Mouse (Mus musculus): ENCODE results near the gene Bub1.

Bub1 gene

GRCm38 (mm10) chr2:127831401-127832102 is at the start of gene Bub1:
Gene Bub1, minus strand, starts transcription at chr2:127831865.
- DNase-seq (ENCODE audit: low spot score): peak; percentile 91

- no peak for DNase-seq (ENCODE audit: low spot score)
Measured at GRCm38 (mm10) chr2:127881063-127881462, 49.4 kb upstream of the Bub1 start.

- DNase-seq (ENCODE audit: low spot score): no peak
Measured at GRCm38 (mm10) chr2:127864381-127864780, 32.7 kb upstream of the Bub1 start.

GRCm38 (mm10) chr2:127854332-127854991 is 22.8 kb upstream of the Bub1 start:
- DNase-seq (ENCODE audit: low spot score): no peak

- DNase-seq (ENCODE audit: low spot score): no peak
Measured at GRCm38 (mm10) chr2:127850371-127850770, 18.7 kb upstream of the Bub1 start.

- DNase-seq (ENCODE audit: low spot score): no peak
Measured at GRCm38 (mm10) chr2:127846571-127846970, 14.9 kb upstream of the Bub1 start.

- no peak for DNase-seq (ENCODE audit: low spot score)
Measured at GRCm38 (mm10) chr2:127846008-127846407, 14.3 kb upstream of the Bub1 start.

DNA sequence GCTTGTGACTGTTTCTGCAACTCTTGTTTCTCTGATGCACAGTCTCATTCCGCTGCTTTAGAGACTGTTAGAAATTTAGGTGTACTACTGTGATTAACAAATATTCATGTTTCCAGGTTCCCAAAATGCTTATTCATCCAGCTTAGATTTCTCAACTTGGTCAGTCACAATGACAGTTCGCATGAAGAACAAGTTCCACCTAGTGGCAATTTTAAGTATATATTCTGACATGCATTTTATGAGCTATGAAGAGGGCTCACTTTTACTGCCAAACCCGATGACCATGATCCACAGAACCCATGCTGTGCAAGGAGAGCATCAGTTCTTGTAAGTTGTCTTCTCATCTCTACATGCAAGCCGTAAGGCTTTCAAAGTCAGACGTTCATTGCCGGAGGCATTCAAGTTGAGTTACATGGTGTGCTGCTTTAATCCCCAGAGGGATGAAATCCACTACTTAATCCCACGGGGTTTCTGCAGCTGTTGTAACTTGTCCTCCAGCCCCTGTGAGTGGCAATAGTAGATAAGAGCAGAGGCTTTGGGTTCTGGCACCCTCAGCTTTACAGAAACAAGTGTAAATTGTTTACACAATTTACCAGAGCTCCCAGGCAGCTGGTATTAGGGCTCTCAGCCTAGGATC is 13.8 kb upstream of the Bub1 start:
- no peak for DNase-seq (ENCODE audit: low spot score)

- no peak for DNase-seq (ENCODE audit: low spot score)
Measured at GRCm38 (mm10) chr2:127842421-127842820, 10.8 kb upstream of the Bub1 start.

GRCm38 (mm10) chr2:127841402-127841801 is 9.7 kb upstream of the Bub1 start:
- DNase-seq (ENCODE audit: low spot score): no peak

- DNase-seq (ENCODE audit: low spot score): no peak
Measured at GRCm38 (mm10) chr2:127839425-127839824, 7.8 kb upstream of the Bub1 start.

GRCm38 (mm10) chr2:127838576-127838975 is 6.9 kb upstream of the Bub1 start, which contains the start of gene Acoxl:
Gene Acoxl, plus strand, starts transcription at chr2:127838876.
- DNase-seq (ENCODE audit: low spot score): no peak

DNA sequence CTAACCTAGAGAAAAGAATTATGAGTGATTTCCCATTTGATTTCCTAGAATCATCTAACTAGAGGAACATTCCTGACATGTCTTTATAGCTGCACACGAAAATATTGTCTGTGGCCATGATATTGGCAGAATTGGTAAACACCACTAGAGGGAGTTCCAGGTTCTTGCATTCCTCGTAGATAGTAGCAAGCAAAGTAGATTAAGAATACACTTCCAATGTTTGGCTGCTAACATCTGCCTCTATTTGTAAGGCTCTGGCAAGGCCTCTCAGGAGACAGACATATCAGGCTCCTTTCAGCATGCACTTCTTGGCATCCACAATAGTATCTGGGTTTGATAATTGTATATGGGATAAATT is 1.1 kb upstream of the Bub1 start:
- peak; percentile 69 for DNase-seq (ENCODE audit: low spot score)

GRCm38 (mm10) chr2:127832103-127832832 is 603 bp upstream of the Bub1 start:
- DNase-seq (ENCODE audit: low spot score): no peak

DNA sequence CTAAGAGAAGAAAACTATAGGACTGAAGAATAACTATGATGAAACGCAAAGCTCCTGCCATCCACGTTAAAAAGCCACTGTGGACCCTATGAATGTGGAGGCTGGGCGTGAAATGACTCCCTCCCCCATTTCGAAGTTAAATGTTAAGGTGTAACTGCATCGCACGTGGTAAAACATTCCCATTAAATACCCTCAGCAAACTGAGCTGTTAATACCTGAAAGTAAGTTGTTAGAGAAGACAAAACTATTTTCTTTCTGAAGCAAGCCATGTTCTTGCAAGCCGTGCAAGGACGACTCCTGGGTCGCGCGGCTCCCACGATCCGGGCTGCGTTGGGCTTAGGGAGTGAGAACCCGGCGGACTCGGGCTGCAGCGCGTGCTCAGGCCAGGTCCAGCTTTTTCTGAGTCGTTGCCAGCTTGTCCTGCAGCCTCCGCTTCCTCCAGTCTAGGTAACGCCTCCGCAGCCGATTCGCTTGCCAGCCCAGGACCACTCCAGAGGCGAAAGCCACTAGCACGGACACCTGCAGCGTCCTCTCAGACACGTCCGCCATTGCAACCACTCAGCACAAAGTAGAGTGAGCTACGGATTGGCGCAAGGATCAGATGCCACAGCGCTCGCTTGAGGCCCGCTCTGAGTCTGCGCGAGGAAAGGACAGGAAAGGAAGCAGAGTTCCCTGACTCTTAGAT is 39.6 kb downstream of the Bub1 start, which contains the start of gene Mtln:
Gene Mtln, minus strand, starts transcription at position 570 of the 685 bp plus-strand sequence.
- peak; percentile 84 for DNase-seq (ENCODE audit: low spot score)

GRCm38 (mm10) chr2:127789651-127790270 is 41.9 kb downstream of the Bub1 start:
- DNase-seq (ENCODE audit: low spot score): no peak

DNA sequence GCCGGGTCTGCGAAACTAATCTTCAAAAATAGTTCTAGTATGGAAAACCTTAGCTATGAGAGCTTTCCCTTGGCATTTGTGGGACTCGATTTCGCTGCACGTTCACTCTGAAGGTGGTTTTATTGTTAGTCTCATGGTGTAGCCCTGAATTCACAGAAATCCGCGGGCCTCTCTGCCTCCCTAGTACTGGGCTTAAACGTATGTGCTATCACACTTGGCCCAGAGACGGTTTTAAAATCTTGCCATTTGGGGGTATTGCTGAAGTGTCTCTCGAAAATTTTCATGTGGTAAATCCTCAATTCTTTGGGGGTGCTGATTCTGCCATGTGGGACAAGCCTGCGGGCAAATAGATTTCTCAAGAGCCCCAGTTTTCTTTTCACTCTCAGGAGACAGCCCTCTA is 42.5 kb downstream of the Bub1 start:
- DNase-seq (ENCODE audit: low spot score): peak; percentile 37

DNA sequence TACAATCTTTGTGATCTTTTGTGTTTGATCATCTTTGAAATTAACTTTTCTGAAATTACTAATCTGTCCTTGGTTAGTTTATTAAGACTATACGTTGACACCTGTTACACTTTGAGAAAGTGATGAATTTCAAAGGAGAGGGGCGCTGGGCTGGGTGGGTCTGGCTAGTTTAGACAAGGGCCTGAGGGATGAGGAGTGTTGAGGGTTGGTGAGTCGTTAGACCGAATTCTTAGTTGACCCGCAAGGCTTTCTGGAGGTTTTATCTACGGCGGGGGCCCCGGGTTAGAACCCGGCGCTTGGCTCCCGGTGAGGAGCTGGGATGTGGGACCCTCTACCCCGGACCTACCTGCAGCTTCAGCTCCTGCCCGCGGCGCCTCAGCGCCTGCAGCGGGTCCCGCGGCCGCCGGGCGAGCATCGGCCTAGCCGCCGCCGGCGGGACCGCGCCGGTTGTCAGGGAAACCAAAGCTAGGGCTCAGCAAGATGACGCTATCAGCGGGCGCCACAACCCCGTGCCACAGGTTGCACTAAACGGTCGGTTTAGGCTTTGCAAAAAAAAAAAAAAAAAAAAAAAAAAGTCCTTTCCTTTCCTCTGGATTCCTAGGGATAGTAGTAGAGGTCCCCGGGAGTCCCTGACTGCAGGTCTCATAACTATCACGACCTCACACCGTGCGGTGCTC is 43.1 kb downstream of the Bub1 start, which contains the start of gene Nphp1:
Gene Nphp1, minus strand, starts transcription at position 458 of the 677 bp plus-strand sequence.
- peak; percentile 82 for DNase-seq (ENCODE audit: low spot score)

DNA sequence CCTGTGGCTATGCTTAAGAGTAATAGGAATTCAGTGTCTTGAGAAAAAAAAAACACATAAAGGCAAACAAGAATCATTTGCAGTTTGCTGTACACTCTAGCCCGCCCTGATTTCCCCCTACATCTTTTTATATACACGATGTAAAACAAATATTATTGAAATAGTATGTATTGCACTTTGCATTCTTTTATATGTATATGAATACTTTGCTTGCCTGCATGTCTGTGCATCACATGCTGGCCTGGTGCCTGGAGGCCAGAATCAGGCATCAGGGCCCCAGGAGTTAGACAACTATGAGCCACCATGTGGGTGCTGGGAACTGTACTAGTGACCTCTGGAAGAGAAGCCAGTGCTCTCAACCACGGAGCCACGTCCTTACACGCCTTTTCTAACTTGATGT is 44.4 kb downstream of the Bub1 start:
- DNase-seq (ENCODE audit: low spot score): no peak

DNA sequence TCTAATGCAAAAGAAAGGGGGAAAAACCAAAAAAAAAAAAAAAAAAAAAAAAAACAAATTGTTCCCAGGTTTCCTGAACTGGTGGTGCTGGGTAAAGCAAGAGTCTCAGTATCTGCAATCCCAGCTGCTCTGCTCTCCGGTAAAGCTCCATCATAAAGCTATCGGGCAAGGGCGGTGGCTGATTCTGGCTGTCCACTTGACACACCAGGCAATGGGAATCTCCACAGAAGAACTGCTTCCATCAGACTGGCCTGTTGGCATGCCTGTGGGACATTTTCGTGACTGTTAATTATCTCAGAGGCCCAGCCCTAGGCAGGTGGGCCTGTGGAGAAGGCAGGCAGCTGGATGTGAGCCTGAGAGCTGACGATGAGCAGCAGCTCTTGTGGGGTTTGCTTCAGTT is 53.2 kb downstream of the Bub1 start:
- DNase-seq (ENCODE audit: low spot score): no peak

DNA sequence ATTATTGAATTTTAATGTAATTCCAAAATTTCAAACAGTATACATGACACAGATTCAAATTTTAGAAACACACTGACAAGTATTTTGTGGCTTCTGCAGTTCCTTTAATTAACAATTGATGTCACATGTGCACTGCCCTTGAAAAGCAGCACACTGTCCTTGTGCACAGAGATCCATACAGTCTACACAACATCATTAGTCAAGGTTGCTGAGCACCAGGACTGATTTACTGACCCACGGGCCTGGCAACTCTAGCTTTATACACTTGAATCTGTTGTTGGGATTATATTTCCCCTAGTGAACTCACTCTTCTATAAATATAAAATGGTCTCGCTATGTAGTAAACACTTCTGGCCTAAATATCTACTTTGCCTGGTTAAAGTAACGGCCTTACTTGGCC is 56.7 kb downstream of the Bub1 start:
- no peak for DNase-seq (ENCODE audit: low spot score)

Measured in c-Kit-positive CD71-positive TER-119-positive erythroid progenitor cells, embryonic 14.5 days (primary cell).